Mouse (Mus musculus) CH12.LX (cell line): ENCODE results near the gene Trappc3. TPM values are rescaled to one million over a fixed set of nuclear protein-coding genes. Genes with fewer than 3 reads are reported as not detected.

ENCODE experiments used
- DNase-seq: peaks from one replicate; pipeline ENCODE4 v3.0.0-alpha.2; 2013; ENCODE audit errors: extremely low read depth
- H3K27ac ChIP-seq: 2 replicates; pipeline ENCODE4 v1.5.1; 2012; ENCODE audit warnings: low read depth, mild to moderate bottlenecking, control low read depth, moderate library complexity; ENCODE audit not compliant: insufficient read depth
- H3K27me3 ChIP-seq: replicated peaks from 2 replicates; pipeline ENCODE3; 2012; ENCODE audit warnings: inconsistent platforms
- H3K36me3 ChIP-seq, 2 experiments: replicated peaks in 1 of 2; 2 replicates each; pipeline versions ENCODE3 to v1.6.1; 2012; ENCODE audit warnings: inconsistent platforms in 1 of 2, low read length in 1 of 2, mild to moderate bottlenecking in 1 of 2, mixed read lengths in 1 of 2, moderate library complexity in 1 of 2; ENCODE audit not compliant: control insufficient read depth in 1 of 2, insufficient read depth in 1 of 2
- H3K4me1 ChIP-seq, 2 experiments: 2 replicates each; pipeline ENCODE4 v1.6.1; 2012; ENCODE audit warnings: inconsistent platforms in 1 of 2, moderate library complexity in 1 of 2; ENCODE audit not compliant: insufficient read depth in 2 of 2, control insufficient read depth in 1 of 2
- H3K4me2 ChIP-seq: 2 replicates; pipeline ENCODE4 v1.6.1; 2012; ENCODE audit warnings: low read depth, mild to moderate bottlenecking, control low read depth; ENCODE audit not compliant: poor library complexity, insufficient read depth, severe bottlenecking
- H3K4me3 ChIP-seq, 3 experiments: fragments of 150-350 bp in 1 of 3; sonication (generic) in 1 of 3; replicated peaks in 1 of 3; 2 replicates each; pipeline versions ENCODE3 to v1.5.1; 2011 to 2012; ENCODE audit warnings: low read depth in 2 of 3, low read length in 2 of 3, mild to moderate bottlenecking in 2 of 3, moderate library complexity in 2 of 3, control low read depth in 1 of 3, improper control_type of control experiment in 1 of 3, inconsistent platforms in 1 of 3, mixed read lengths in 1 of 3; ENCODE audit not compliant: poor library complexity in 1 of 3
- H3K79me2 ChIP-seq: replicated peaks from 2 replicates; pipeline ENCODE4 v1.6.1; 2012; ENCODE audit warnings: mild to moderate bottlenecking, moderate library complexity; ENCODE audit not compliant: control insufficient read depth, poor library complexity, insufficient read depth, severe bottlenecking; ENCODE audit errors: extremely low read depth
- H3K9ac ChIP-seq: 2 replicates; pipeline ENCODE4 v1.6.1; 2012; ENCODE audit warnings: low read depth, mild to moderate bottlenecking, control low read depth, moderate library complexity; ENCODE audit not compliant: insufficient read depth
- H3K9me3 ChIP-seq: replicated peaks from 2 replicates; pipeline ENCODE3; 2012; ENCODE audit warnings: low read length, inconsistent platforms, mixed read lengths
- BHLHE40 ChIP-seq: IDR thresholded peaks from 2 replicates; pipeline ENCODE4 v1.6.1; 2011; ENCODE audit warnings: mild to moderate bottlenecking, low read depth, low read length, improper control_type of control experiment
- EP300 ChIP-seq: IDR thresholded peaks from 2 replicates; pipeline ENCODE4 v1.6.1; 2011; ENCODE audit warnings: low read length, improper control_type of control experiment
- GABPA ChIP-seq: IDR thresholded peaks from 2 replicates; pipeline ENCODE4 v1.6.1; 2012; ENCODE audit warnings: low read depth, low read length, improper control_type of control experiment, inconsistent platforms; ENCODE audit not compliant: insufficient replicate concordance
- JUN ChIP-seq: IDR thresholded peaks from 2 replicates; pipeline ENCODE4 v1.6.1; 2011; ENCODE audit warnings: low read depth, mild to moderate bottlenecking, low read length, improper control_type of control experiment, moderate library complexity; ENCODE audit not compliant: insufficient read depth
- JUND ChIP-seq: conservative IDR thresholded peaks from 2 replicates; pipeline ENCODE4 v1.6.1; 2011; ENCODE audit warnings: low read depth, low read length, improper control_type of control experiment
- MAX ChIP-seq: IDR thresholded peaks from 2 replicates; pipeline ENCODE4 v1.6.1; 2011; ENCODE audit warnings: low read length, improper control_type of control experiment
- MAZ ChIP-seq: IDR thresholded peaks from 2 replicates; pipeline ENCODE4 v1.6.1; 2012; ENCODE audit warnings: low read depth, mild to moderate bottlenecking, inconsistent platforms, low read length, improper control_type of control experiment, moderate library complexity
- MXI1 ChIP-seq: IDR thresholded peaks from 2 replicates; pipeline ENCODE4 v1.6.1; 2011; ENCODE audit warnings: mild to moderate bottlenecking, low read depth, low read length, improper control_type of control experiment
- MYC ChIP-seq: IDR thresholded peaks from 2 replicates; pipeline ENCODE4 v1.6.1; 2011; ENCODE audit warnings: low read depth, mild to moderate bottlenecking, improper control_type of control experiment, low read length
- NRF1 ChIP-seq: IDR thresholded peaks from 2 replicates; pipeline ENCODE4 v1.6.1; 2014; ENCODE audit warnings: low read depth, mild to moderate bottlenecking, inconsistent platforms, low read length, improper control_type of control experiment, moderate library complexity
- PAX5 ChIP-seq: IDR thresholded peaks from 2 replicates; pipeline ENCODE4 v1.6.1; 2012; ENCODE audit warnings: low read length, inconsistent platforms, mixed read lengths
- POLR2A ChIP-seq: IDR thresholded peaks from 2 replicates; pipeline ENCODE4 v1.6.1; 2011; ENCODE audit warnings: low read depth, mild to moderate bottlenecking, improper control_type of control experiment, low read length
- SMC3 ChIP-seq: IDR thresholded peaks from 2 replicates; pipeline ENCODE4 v1.6.1; 2011; ENCODE audit warnings: low read depth, low read length, improper control_type of control experiment
- TBP ChIP-seq: conservative IDR thresholded peaks from 2 replicates; pipeline ENCODE4 v1.6.1; 2011; ENCODE audit warnings: low read depth, low read length, improper control_type of control experiment
- TCF12 ChIP-seq: IDR thresholded peaks from 2 replicates; pipeline ENCODE4 v1.6.1; 2014; ENCODE audit warnings: low read depth, mild to moderate bottlenecking, inconsistent platforms, low read length, improper control_type of control experiment
- USF1 ChIP-seq: IDR thresholded peaks from 2 replicates; pipeline ENCODE4 v1.6.1; 2014; ENCODE audit warnings: low read depth, mild to moderate bottlenecking, inconsistent platforms, low read length, improper control_type of control experiment
- ZNF384 ChIP-seq: IDR thresholded peaks from 2 replicates; pipeline ENCODE4 v1.6.1; 2012; ENCODE audit warnings: low read depth, low read length, improper control_type of control experiment, inconsistent platforms
- dilution Hi-C: fragments of 300-500 bp; cut with MboI; formaldehyde crosslinking; loops from 2 replicates; pipeline ENCODE4 v1.14.3; 2020; ENCODE audit warnings: low sequenced_read_pairs; ENCODE audit not compliant: extremely low pct_unique_long_range_greater_than_20kb, extremely low pct_ligation_motif_present
- in situ Hi-C: fragments of 300-500 bp; cut with MboI; formaldehyde crosslinking; loops from 3 replicates; pipeline ENCODE4 v1.14.3; 2019; ENCODE audit warnings: low sequenced_read_pairs, low pct_ligation_motif_present, low pct_unique_long_range_greater_than_20kb, mixed read lengths
- polyA plus RNA-seq: library from polyadenylated mRNA; unstranded; fragments of >175 nt; gene quantifications from 2 replicates; pipeline ENCODE4 v1.2.1, GENCODE M21; 2012; ENCODE audit warnings: low read depth; ENCODE audit not compliant: insufficient read length
- total RNA-seq, 2 experiments: library from RNA; depleted of rRNA; stranded (reverse); fragments of 300-350 nt in 1 of 2; fragments of >200 nt in 1 of 2; gene quantifications; 2 replicates each; pipeline ENCODE4 v1.2.3; 2012 to 2014

The Trappc3 gene
- total and polyA plus RNA-seq, 3 experiments = 72.7 to 94.8 (median 74.1) TPM

DNA sequence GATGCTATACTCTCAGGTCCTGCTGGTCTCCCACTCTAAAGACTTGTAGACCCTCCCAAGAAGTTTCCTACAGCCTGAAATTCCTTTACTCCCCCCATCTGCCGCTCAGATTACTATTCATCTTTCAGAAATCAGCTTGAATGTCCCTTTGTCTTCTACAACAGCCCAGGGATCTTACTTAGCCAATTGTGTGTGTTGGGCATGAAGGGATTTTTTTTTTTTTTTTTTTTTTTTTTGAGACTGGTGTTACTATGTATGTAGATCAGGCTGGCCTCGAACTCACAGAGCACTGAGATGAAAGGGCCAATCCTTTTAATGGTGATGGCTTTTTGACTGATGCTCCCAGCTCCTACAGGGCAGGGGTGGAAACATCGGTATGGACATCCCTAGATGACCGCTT lies 33.8 kb downstream of the Trappc3 start:
- DNase-seq = no peak
- H3K9ac ChIP-seq = no peak overlapping the region
- TF ChIP-seq ZNF384 (0 out of 2 replicates have a peak, but pooled peaks have one; percentile 53), GABPA (no peak)
- H3K4me3 ChIP-seq = no peak overlapping the region
- H3K27ac ChIP-seq = no peak overlapping the region
- H3K9me3 ChIP-seq = peaks cover 2% of the 10 kb centered on the region
- H3K79me2 ChIP-seq = no peaks in the 10 kb centered on the region
- in situ Hi-C loops = no loop called here
- peaks cover 0 to 12% of the 10 kb centered on the region in 2 experiments; a peak in 2 of 4 replicates for H3K4me1 ChIP-seq
- no peaks in the 10 kb centered on the region for H3K36me3 ChIP-seq
- H3K4me2 ChIP-seq = no peak overlapping the region
- H3K27me3 ChIP-seq = peaks cover 42% of the 10 kb centered on the region
- dilution Hi-C loops = no loop called here

DNA sequence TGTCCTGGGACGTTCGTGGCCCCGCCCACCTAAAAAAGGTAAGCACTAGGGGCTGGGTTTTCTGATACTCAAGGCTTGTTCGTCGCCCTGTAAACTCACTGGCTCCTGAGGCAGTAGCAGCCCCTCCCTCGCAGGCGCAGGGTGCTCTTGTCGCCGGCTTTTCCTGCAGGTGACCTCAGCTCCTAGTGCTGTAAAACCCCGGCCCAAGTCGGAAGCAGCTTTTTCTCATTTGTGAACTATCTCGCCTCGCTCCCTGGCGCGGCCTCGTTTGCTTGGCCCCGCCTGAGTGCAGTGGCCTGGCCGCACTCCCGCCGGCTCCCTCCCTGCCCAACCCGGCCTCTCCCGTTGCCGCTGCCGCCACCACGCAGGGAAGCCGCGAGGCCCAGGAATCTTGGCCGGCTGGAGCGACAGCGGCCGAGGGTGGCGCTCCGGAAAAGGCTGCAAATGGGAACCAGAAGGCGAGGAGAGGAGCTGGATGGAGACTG lies 34.5 kb downstream of the Trappc3 start:
- H3K27me3 ChIP-seq = peaks cover 49% of the 10 kb centered on the region
- no peaks in the 10 kb centered on the region for H3K36me3 ChIP-seq
- no peak overlapping the region for H3K4me2 ChIP-seq
- H3K4me3 ChIP-seq = no peak overlapping the region
- H3K9ac ChIP-seq = no peak overlapping the region
- DNase-seq = no peak
- H3K4me1 ChIP-seq = peaks cover 0 to 20% of the 10 kb centered on the region in 2 experiments; a peak in 3 of 4 replicates
- H3K9me3 ChIP-seq = peaks cover 2% of the 10 kb centered on the region
- in situ Hi-C loops (no loop called here), dilution Hi-C loops (no loop called here)
- no peaks in the 10 kb centered on the region for H3K79me2 ChIP-seq
- TF ChIP-seq MAZ (no peak), EP300 (no peak), USF1 (no peak), PAX5 (no peak), JUND (no peak), TCF12 (no peak), SMC3 (no peak), ZNF384 (no peak), BHLHE40 (no peak), MAX (no peak), POLR2A (no peak), JUN (no peak), MYC (no peak), TBP (no peak), NRF1 (no peak), MXI1 (no peak)
- no peak overlapping the region for H3K27ac ChIP-seq
